Mouse (Mus musculus) liver, postnatal 0 days (tissue): ENCODE measurements around the gene Ccndbp1. TPM values are rescaled to one million over a fixed set of nuclear protein-coding genes. Genes with fewer than 3 reads are reported as not detected.

Experiments used
- ATAC-seq: fragments of 200-750 bp; cut with Nextera tagmentation; 2 replicates; pipeline ENCODE4 v1.8.0; 2017; ENCODE audit warnings: mild to moderate bottlenecking, moderate library complexity
- DNase-seq: peaks from one replicate; pipeline ENCODE4 v3.0.0-alpha.2; 2016
- H3K27ac ChIP-seq: fragments of 300-500 bp; sonication (generic); 2 replicates; pipeline ENCODE4 v1.5.1; 2014; ENCODE audit warnings: antibody characterized with exemption, moderate library complexity, mild to moderate bottlenecking, low read depth
- H3K27me3 ChIP-seq: fragments of 300-500 bp; sonication (generic); 2 replicates; pipeline ENCODE4 v1.6.1; 2014; ENCODE audit warnings: low read length, control low read depth, mixed read lengths; ENCODE audit not compliant: insufficient read depth
- H3K36me3 ChIP-seq: fragments of 300-500 bp; sonication (generic); replicated peaks from 2 replicates; pipeline ENCODE4 v1.6.1; 2014; ENCODE audit warnings: mild to moderate bottlenecking, control low read depth, low read length, moderate library complexity, mixed read lengths; ENCODE audit not compliant: insufficient read depth
- H3K4me1 ChIP-seq: fragments of 300-500 bp; sonication (generic); 2 replicates; pipeline ENCODE4 v1.6.1; 2014; ENCODE audit warnings: antibody characterized with exemption, mild to moderate bottlenecking, control low read depth; ENCODE audit not compliant: insufficient read depth
- H3K4me2 ChIP-seq: fragments of 300-500 bp; sonication (generic); 2 replicates; pipeline ENCODE4 v1.6.1; 2014; ENCODE audit warnings: low read depth, mild to moderate bottlenecking, low read length, moderate library complexity, mixed read lengths
- H3K4me3 ChIP-seq: fragments of 300-500 bp; sonication (generic); 2 replicates; pipeline ENCODE4 v1.5.1; 2014; ENCODE audit warnings: low read depth, low read length
- H3K9ac ChIP-seq: fragments of 300-500 bp; sonication (generic); replicated peaks from 2 replicates; pipeline ENCODE4 v1.6.1; 2014; ENCODE audit warnings: mild to moderate bottlenecking, moderate library complexity
- H3K9me3 ChIP-seq: fragments of 300-500 bp; sonication (generic); 2 replicates; pipeline ENCODE4 v1.6.1; 2016; ENCODE audit warnings: mild to moderate bottlenecking, control low read depth, low read length, mixed read lengths
- CTCF ChIP-seq: sonication (generic); IDR thresholded peaks from 2 replicates; pipeline ENCODE4 v1.5.1; 2016; ENCODE audit warnings: antibody characterized with exemption, low read depth
- EP300 ChIP-seq: IDR thresholded peaks from 2 replicates; pipeline ENCODE4 v1.6.1; 2016; ENCODE audit warnings: antibody characterized with exemption, low read depth, mild to moderate bottlenecking
- WGBS: fragments of 180-500 bp; shearing (Covaris S2); extraction: QIAGEN DNeasy Blood & Tissue Kit; methylation state at CpG from one replicate; pipeline ENCODE4 v1.1.7; 2014; ENCODE audit not compliant: insufficient replicate concordance; 5-methylcytosine and 5-hydroxymethylcytosine counted together
- polyA plus RNA-seq: library from polyadenylated mRNA; unstranded; fragments of >200 nt; fragmentation: Nextera tagmentation; extraction: Ambion mirVana; gene quantifications from 2 replicates; pipeline ENCODE4 v1.2.1, GENCODE M21; 2015

Gene Ccndbp1
- polyA plus RNA-seq, 1 experiment from 2014 or later, result 36.0 TPM

DNA sequence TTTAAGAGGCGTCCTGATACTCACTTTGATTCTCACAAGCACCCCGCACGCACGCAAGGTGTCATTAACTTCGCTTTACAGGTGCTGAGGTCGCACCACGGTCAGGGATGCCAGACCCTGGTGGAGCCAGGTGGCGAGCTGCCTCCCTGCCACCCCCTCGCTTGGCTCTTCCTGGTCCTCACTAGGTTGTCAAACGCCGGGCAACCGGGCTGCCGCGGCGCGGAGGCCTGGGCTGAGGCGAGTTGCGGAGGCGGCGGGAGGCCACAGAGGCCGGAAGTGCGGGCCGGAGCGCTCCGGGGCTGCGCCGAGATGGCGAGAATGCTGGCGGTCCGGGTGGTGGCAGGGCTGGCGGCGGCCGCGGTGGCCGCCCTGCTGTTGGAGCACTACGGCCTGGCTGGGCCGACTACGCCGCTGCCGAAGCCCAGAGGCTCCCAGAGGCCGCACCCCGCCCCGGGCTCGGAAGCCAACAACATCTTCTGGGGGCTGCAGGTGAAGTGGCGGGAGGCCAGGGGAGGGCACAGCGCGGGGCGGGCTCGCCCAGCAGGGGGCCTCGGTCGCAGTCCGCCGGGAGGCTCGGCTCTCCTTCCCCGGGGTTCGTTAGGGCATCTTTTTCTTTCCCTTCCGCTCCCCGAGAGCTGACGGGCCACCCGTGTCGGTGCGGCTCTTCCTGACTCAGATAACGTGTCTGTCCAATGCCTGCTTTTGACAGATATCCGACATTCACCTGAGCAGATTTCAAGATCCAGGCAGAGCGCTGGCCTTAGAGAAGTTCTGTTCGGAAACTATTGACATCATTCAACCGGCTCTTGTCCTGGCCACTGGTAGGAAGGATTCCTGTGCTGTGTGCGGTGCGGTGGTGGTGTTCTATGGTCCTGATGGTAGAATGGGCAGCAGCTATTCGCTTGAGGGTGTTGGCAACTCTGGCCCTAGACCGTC, 30.9 kb upstream of the Ccndbp1 start, which contains the start of gene Tmem62:
Tmem62 (plus strand) TSS at position 28 of the 936 bp plus-strand sequence.
- ATAC-seq (peak; percentile 82), DNase-seq (peak; percentile 84)
- peak within 1 kb of the TSS; percentile 87 for H3K4me3 ChIP-seq
- peak within 1 kb of the TSS; percentile 84 for H3K9ac ChIP-seq
- TF ChIP-seq EP300 (peak; percentile 49; the same call in 1 of the 2 replicates), CTCF (peak; percentile 64)
- peak within 1 kb of the TSS; percentile 94 for H3K4me2 ChIP-seq
- peak within 1 kb of the TSS; percentile 93 for H3K27ac ChIP-seq
- no peaks in the 10 kb centered on the region for H3K9me3 ChIP-seq
- no peaks in the 10 kb centered on the region for H3K27me3 ChIP-seq
- no peaks in the 10 kb centered on the region for H3K36me3 ChIP-seq
- H3K4me1 ChIP-seq, result peaks cover 15% of the 10 kb centered on the region
- 2% methylated on average over 63 of the region's 71 CpGs for WGBS

DNA sequence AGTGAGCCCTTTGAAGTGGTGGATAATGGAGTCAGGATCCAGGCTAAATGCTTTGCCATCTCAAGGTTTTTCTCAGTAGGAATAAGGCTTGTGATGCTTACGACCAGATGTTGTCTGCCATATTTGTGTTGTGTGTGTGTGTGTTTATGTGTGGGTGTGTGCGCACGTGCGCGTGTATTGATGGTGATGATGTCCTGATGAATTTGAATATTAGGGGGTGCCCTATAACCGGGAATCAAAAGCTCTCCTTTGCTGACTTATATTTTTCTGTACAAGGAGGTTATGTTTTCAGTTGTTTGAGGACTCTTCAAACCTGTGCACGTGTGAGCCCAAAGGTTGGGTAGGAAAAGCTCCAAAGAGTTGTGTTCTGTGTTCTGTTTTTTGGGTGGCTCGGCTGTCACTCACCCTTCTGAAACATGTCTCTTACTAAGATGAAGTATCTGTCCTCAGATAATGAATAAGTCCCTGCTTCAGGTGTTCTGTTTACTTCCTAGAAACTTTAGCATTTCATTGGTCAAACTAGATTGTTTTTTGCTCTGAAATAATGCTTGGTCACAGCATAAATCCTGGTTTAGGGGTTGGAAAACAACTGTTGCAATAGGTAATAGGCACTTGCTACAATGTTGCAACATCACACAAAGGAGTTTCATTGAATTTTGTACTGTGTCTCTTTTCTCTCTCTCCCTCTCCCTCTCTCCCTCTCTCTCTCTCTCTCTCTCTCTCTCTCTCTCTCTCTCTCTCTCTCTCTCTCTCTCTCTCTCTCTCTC, 30.1 kb upstream of the Ccndbp1 start:
- TF ChIP-seq EP300 (no peak), CTCF (no peak)
- no peaks in the 10 kb centered on the region for H3K36me3 ChIP-seq
- H3K9me3 ChIP-seq, result no peaks in the 10 kb centered on the region
- peak overlapping the region; percentile 93 for H3K27ac ChIP-seq
- H3K4me1 ChIP-seq, result peaks cover 11% of the 10 kb centered on the region
- H3K9ac ChIP-seq, result peak overlapping the region; percentile 84
- WGBS, result 83% methylated on average over 8 of the region's 8 CpGs
- ATAC-seq (no peak), DNase-seq (no peak)
- peak overlapping the region; percentile 87 for H3K4me3 ChIP-seq
- H3K4me2 ChIP-seq, result peak overlapping the region; percentile 94
- no peaks in the 10 kb centered on the region for H3K27me3 ChIP-seq

DNA sequence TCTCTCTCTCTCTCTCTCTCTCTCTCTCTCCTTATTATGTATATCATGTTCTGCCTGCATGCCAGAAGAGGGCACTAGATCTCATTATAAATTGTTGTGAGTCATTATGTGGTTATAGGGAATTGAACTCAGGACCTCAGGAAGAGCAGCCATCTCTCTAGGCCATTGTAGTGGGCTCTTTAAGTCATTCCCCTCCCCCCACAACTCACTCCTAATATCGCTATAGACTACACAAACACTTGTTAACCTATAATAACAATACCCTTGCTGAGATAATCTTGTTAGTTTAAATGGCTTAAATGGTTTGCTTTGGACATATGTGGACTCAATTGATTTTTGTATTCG, 29.5 kb upstream of the Ccndbp1 start:
- ATAC-seq (no peak), DNase-seq (no peak)
- no peak overlapping the region for H3K4me3 ChIP-seq
- TF ChIP-seq EP300 (no peak), CTCF (peak; percentile 44; the same call in 1 of the 2 replicates)
- H3K4me1 ChIP-seq, result peaks cover 10% of the 10 kb centered on the region
- peak overlapping the region; percentile 94; the same call in 1 of the 2 replicates for H3K4me2 ChIP-seq
- H3K9ac ChIP-seq, result no peak overlapping the region
- no peaks in the 10 kb centered on the region for H3K27me3 ChIP-seq
- no peak overlapping the region for H3K27ac ChIP-seq
- 57% methylated on average over 2 of the region's 2 CpGs for WGBS
- H3K36me3 ChIP-seq, result no peaks in the 10 kb centered on the region
- H3K9me3 ChIP-seq, result no peaks in the 10 kb centered on the region

DNA sequence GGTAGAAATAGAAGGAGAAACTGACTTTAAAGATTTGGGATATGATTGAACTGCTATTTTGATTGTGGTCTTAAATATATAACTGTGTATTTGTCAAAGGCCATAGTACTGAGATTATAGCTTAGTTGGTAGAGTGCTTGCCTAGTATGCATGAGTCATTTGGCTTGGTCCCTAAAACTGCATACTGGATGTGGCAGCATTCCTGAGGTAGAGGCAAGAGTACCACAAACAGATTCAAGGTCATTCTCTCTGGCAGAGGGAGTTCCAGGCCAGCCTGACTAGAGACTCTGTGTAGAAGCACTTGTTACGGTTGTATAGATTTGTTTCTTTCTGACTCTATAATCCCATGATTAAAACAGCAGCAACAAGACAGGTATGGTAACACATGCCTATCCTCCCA, 28.4 kb upstream of the Ccndbp1 start:
- Histone ChIP-seq H3K27me3 (no peaks in the 10 kb centered on the region), H3K36me3 (no peaks in the 10 kb centered on the region), H3K9me3 (no peaks in the 10 kb centered on the region), H3K9ac (no peak overlapping the region), H3K4me3 (no peak overlapping the region), H3K27ac (no peak overlapping the region), H3K4me1 (peaks cover 10% of the 10 kb centered on the region), H3K4me2 (no peak overlapping the region)
- WGBS, result 86% methylated on average over 1 of the region's 1 CpGs
- no peak for ATAC-seq
- no peak for DNase-seq
- TF ChIP-seq EP300 (no peak), CTCF (no peak)

DNA sequence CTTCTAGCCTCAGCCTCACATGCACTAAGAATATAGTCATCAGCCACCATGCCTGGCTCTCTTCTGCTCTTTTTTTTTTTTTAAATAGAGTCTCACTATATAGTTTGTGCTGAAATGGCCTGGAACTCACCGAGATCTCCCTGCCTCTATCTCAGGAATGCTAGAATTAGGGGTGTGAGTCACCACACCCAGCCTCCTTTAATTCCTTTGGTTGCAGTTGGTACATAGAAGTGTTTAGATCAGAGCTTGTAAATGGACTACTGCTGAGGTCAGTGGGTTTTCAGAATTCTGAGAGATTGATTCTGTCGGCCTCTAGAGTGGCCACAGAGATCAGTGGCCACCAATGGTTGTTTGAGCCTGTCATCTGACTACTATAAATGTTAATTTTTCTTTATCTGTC, 27.3 kb upstream of the Ccndbp1 start:
- H3K9ac ChIP-seq, result no peak overlapping the region
- 59% methylated on average over 2 of the region's 2 CpGs for WGBS
- no peaks in the 10 kb centered on the region for H3K36me3 ChIP-seq
- no peaks in the 10 kb centered on the region for H3K27me3 ChIP-seq
- DNase-seq (no peak), ATAC-seq (no peak)
- no peaks in the 10 kb centered on the region for H3K9me3 ChIP-seq
- H3K4me1 ChIP-seq, result peaks cover 10% of the 10 kb centered on the region
- no peak overlapping the region for H3K27ac ChIP-seq
- H3K4me3 ChIP-seq, result no peak overlapping the region
- no peak overlapping the region for H3K4me2 ChIP-seq
- no peak for TF ChIP-seq EP300
- TF ChIP-seq CTCF, result no peak

DNA sequence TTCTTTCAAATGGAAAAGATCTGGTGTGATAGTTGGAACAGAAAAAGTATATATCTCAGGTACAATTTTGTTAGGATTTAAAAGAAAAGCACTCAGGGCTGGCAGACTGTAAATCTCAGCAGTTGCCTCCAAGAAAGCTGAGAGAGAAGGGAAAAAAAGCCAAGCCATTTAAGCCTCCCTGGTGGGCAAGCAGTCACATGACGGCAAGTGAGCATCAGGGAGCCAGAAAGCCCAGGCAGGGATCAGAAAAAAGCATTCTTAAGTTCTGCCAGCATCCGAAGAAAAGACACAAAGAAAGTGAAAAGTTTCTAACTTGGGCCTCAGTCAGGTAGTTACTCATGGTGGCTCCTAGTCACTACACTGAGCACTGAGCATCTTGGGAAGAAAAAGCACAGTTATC, 24.6 kb upstream of the Ccndbp1 start:
- Histone ChIP-seq H3K4me2 (no peak overlapping the region), H3K36me3 (no peaks in the 10 kb centered on the region; the same call in 1 of the 2 replicates), H3K27me3 (no peaks in the 10 kb centered on the region), H3K9me3 (no peaks in the 10 kb centered on the region), H3K4me3 (no peak overlapping the region), H3K4me1 (no peaks in the 10 kb centered on the region), H3K9ac (no peak overlapping the region), H3K27ac (no peak overlapping the region)
- WGBS, result 76% methylated on average over 2 of the region's 2 CpGs
- ATAC-seq (no peak), DNase-seq (no peak)
- no peak for TF ChIP-seq EP300
- TF ChIP-seq CTCF, result no peak
